Mouse (Mus musculus): Measurements from ENCODE around the gene Atp8b4.

- no peak for TF ChIP-seq EP300 (IDR thresholded peaks at IDR 0.05)
- no peak for TF ChIP-seq CTCF (IDR thresholded peaks at IDR 0.05)
These were observed 214.1 kb downstream of the Atp8b4 start for GRCm38 (mm10) chr2:126286420-126286819.
